Mouse (Mus musculus) NIH3T3 (cell line): ENCODE data around the gene Stt3b.

Experiments
- DNase-seq: peaks from one replicate; pipeline ENCODE4 v3.0.0-alpha.2; 2012; ENCODE audit warnings: low read depth

The Stt3b gene

DNA sequence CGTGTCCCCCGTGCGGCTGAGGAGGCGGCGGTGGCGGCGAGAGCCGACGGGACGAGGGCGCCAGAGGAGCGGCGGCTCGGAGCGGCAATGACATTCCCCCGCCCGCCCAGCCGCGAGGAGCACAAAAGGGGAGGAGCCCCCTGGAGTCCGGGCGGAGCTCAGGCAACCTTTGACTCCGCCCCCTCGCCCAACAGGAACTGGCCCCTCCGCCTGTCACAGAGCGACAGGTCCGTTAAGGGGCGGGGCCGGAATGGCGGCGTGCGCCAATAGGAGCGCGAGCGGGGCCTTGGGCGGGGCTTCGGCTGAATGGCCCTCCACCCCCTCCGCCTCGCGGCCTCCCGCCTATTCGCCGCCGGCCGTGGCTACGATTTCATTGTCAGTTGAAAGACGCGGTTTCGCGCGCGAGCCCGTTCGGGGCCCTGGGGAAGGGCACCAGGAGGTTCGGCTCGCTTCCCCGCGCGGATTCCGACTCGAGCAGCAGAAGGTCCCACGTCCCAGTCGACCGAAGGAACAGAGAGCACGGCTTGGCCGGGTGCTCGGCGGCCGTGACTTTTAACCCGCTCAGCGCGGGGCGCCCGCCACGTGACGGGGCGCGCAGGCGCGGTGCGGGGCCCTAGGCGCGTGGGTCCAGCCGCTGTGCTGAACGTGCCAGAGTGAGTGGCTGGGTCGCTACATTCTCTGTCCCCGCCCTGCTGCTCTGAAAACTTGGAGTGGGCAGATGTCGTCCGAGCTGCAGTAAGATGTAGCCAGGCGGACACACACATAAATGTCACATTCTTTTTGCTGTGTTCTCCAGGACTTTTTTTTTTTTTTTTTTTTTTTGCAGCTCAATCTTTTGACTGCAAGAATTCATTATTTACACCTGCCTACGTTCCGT lies at the start of gene Stt3b:
TSS of gene Stt3b (minus strand) at position 76 of the 877 bp plus-strand sequence.
- peak; percentile 99 for DNase-seq

- DNase-seq, result no peak
Observed at GRCm38 (mm10) chr9:115358421-115358820, 48.2 kb upstream of the Stt3b start.

DNA sequence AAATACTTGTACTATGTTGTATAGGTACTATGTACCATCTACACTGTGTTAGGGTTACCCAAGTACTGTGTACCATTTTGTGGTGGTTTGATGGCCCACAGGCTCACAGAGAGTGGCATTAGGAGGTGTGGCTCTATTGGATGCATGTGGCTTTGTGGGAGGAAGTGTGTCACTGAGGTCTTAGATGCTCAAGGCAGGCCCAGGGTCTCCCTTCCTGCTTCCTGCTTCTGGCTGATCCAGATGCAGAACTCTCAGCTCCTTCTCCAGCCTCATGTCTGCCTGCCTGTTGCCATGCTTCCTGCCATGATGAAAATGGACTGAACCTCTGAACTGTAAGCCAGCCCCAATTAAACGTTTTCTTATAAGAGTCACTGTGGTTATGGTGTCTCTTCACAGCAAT lies 47.8 kb upstream of the Stt3b start:
- no peak for DNase-seq

DNA sequence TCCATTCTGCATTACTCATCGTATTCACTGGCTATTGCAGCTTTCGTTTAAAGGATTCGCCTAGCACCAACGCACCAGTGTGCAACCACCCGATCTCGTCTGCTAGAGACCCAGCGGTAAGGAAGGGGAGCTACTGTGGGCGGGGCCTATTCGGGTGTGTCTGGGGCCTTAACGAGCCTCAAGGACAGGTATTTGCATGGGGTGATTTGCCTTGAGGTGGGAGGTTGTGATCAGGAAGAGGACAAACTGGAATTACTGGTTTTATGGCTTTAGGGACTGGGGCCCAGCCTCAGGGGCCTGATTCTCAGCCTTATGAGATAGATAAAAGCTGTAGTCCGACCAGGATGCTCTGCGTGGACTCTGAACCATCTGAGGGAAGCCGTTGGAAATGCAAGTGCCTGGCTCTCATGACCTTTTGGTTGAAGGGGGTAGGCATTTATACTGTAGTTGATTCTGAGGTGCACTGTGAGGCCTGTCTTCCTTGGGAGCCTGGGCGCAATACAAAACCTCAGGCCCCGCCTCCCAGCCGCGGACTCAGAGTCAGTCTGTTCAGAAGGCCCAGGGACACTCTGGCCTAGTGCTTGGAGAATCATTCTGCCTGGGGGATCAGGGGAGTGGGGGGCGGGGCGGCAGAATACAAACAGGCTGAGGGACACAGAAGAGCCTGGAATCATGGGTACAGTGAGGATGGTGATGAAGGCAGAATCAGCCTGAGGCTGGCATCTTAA lies 46.7 kb upstream of the Stt3b start:
- no peak for DNase-seq

GRCm38 (mm10) chr9:115355972-115356371 lies 45.8 kb upstream of the Stt3b start:
- DNase-seq, result no peak

DNA sequence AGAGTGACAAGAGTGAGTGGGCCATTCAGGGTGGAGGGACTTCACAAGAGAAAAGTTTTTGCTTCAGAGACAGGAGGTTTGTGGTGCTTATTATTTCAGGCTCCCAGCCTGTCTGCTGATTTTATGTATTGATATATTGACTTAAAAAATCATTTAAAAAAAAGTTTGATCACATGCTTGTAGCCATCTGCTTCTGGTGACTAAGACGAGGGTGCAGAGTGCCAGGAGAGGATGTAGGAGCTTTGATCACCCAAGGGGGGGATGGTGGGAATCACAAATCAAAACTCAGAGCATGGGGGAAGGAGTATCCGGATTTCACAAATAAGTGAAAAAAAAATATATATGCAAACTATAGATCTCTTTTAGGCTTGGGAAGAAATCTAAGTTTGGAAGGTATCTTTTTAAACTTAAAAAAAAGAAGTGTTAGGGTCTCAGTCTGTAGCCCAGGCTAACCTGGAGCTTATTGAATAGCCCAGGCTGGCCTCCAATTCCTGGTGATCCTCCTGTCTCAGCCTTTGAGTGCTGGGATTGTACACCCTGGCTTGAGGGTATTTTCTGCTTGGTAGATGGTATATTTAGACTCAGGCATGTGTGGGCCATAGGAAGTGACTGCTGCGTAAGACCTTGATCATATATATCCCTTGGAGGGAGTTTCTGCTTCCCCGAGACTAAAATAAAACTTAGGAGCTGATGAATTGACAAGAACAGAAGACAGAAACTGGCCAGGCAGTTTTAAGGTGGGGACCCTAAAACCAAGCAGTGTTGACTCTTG lies 39.7 kb upstream of the Stt3b start:
- no peak for DNase-seq

- no peak for DNase-seq
Observed at GRCm38 (mm10) chr9:115349106-115349505, 38.9 kb upstream of the Stt3b start.

GRCm38 (mm10) chr9:115344930-115345329 lies 34.7 kb upstream of the Stt3b start:
- no peak for DNase-seq

DNA sequence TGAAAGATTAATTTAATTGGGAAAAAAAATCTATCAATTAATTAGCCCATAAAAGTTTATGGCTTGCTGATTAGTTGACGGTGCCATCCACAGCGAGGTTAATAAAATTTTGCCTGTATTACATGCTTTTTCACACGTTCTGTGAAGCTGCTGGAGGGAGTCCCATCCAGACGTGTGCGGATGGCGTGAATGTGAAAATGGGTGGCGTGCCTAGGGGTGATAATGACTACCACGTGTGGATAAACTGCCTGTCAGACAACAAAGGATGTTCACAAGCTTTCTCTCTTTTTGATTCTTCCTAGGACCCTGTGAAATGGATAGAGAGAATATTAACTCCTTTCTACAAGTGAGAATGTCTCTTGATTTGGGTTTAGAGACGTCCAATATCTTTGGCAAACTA lies 31.4 kb upstream of the Stt3b start:
- no peak for DNase-seq

GRCm38 (mm10) chr9:115340212-115340815 lies 30.1 kb upstream of the Stt3b start:
- peak; percentile 26 for DNase-seq

DNA sequence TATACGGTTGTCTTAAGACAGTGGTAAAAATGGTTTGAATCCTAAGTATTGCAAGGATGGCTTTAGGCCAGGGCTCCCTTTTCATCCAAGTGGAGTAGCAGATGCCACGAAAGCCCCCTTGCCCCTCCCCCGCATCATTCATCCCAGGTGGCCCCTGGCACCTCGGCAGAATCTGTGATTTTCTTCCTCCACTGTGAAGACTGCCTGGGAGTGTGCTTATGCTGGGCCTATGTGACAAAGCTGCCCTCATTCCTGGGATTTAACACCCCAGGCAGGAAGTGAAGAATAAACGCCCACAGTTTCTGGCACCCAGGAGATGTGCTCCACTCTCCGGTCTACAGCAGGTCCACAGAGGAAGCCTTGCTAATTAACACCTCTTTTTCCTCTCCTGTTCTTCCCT lies 28.6 kb upstream of the Stt3b start:
- no peak for DNase-seq

- no peak for DNase-seq
Observed at GRCm38 (mm10) chr9:115333016-115333415, 22.8 kb upstream of the Stt3b start.

DNA sequence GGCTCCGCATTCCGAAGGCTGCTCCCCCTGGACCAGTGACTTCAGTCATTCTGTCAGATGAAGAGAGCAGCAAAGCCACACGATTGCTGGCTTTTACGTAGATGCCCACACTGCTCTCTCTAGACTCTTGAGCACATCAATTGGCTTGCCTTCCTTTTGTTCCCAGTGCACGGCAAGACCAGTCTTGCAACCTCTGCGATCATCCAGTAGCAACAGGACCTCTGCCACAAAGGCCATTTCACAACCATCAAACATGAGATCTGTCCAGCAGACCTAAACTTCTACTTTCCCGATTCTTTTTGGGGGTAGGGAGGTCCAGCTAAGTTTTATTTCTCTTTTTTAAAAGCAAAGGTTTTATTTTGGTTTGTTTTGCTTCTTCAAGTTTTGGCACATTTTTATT lies 22.1 kb upstream of the Stt3b start:
- DNase-seq, result no peak

GRCm38 (mm10) chr9:115330861-115331476 lies 20.7 kb upstream of the Stt3b start:
- DNase-seq, result peak; percentile 51

GRCm38 (mm10) chr9:115326533-115326890 lies 16.3 kb upstream of the Stt3b start:
- DNase-seq, result no peak

GRCm38 (mm10) chr9:115325831-115326532 lies 15.8 kb upstream of the Stt3b start:
- no peak for DNase-seq

- no peak for DNase-seq
Observed at GRCm38 (mm10) chr9:115323572-115323971, 13.4 kb upstream of the Stt3b start.

DNA sequence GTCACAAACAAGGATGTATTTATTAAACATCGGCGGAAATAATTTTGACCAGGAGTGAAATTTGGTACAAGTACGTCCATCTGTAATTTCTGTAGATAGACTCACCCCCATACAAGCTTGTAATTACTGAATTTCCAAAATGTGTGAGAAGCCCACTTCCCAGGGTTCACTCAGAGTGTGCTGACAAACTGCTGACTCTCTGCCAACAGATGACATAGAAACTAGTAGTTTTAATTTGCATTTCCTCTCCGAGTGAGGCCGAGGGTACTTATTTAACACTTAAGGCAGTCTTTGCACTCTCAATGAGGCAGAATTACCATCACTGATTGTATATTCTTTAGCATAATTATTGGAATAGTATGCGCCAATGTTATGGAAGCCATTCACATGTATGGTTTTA lies 12.2 kb upstream of the Stt3b start:
- DNase-seq, result no peak

GRCm38 (mm10) chr9:115321052-115321451 lies 10.8 kb upstream of the Stt3b start:
- DNase-seq, result peak; percentile 32

- DNase-seq, result no peak
Observed at GRCm38 (mm10) chr9:115320156-115320555, 9.9 kb upstream of the Stt3b start.
